Mouse (Mus musculus) gonadal fat pad, adult 2 months (tissue): ENCODE data around the gene Tmcc1. TPM values are rescaled to one million over a fixed set of nuclear protein-coding genes. Genes with fewer than 3 reads are reported as not detected.
"Not testable (repeated sequence)": the region's sequence is repeated elsewhere in the genome, so short reads cannot be mapped to it uniquely, and the experiment has no call there.

Experiments used
- DNase-seq: peaks from one replicate; pipeline ENCODE4 v3.0.0-alpha.2; 2012; ENCODE audit warnings: low read depth
- polyA plus RNA-seq: library from polyadenylated mRNA; depleted of rRNA; stranded (reverse); fragments of >200 nt; gene quantifications from 2 replicates; pipeline ENCODE4 v1.2.3, GENCODE M21; 2012; rRNA removed

Tmcc1 gene
- polyA plus RNA-seq, result 13.0 and 13.9 TPM in 2 replicates

GRCm38 (mm10) chr6:116193394-116194393 is at the start of gene Tmcc1:
Gene Tmcc1 (minus strand): TSS chr6:116193486.
- peak; percentile 42 for DNase-seq

- no peak for DNase-seq
Observed at GRCm38 (mm10) chr6:116240371-116240770, 47.1 kb upstream of the Tmcc1 start.

- no peak for DNase-seq
Observed at GRCm38 (mm10) chr6:116238083-116238482, 44.8 kb upstream of the Tmcc1 start.

- DNase-seq, result no peak
Observed at GRCm38 (mm10) chr6:116235336-116235735, 42.0 kb upstream of the Tmcc1 start.

- DNase-seq, result not testable (repeated sequence)
Observed at GRCm38 (mm10) chr6:116234821-116235220, 41.5 kb upstream of the Tmcc1 start.

- no peak for DNase-seq
Observed at GRCm38 (mm10) chr6:116228785-116229525, 35.7 kb upstream of the Tmcc1 start.

- DNase-seq, result no peak
Observed at GRCm38 (mm10) chr6:116227767-116228166, 34.5 kb upstream of the Tmcc1 start.

- DNase-seq, result peak; percentile 58
Observed at GRCm38 (mm10) chr6:116207729-116208534, 14.6 kb upstream of the Tmcc1 start, which contains the start of gene Washc2. Gene Washc2 (plus strand): TSS chr6:116208038.

- DNase-seq, result no peak
Observed at GRCm38 (mm10) chr6:116199682-116200081, 6.4 kb upstream of the Tmcc1 start.

- no peak for DNase-seq
Observed at GRCm38 (mm10) chr6:116198173-116198572, 4.9 kb upstream of the Tmcc1 start.

GRCm38 (mm10) chr6:116195811-116196210 is 2.5 kb upstream of the Tmcc1 start:
- no peak for DNase-seq

GRCm38 (mm10) chr6:116192809-116193311 is 426 bp downstream of the Tmcc1 start:
- no peak for DNase-seq

GRCm38 (mm10) chr6:116189417-116189816 is 3.9 kb downstream of the Tmcc1 start:
- no peak for DNase-seq

GRCm38 (mm10) chr6:116186485-116186884 is 6.8 kb downstream of the Tmcc1 start:
- DNase-seq, result no peak

GRCm38 (mm10) chr6:116183509-116183908 is 9.8 kb downstream of the Tmcc1 start:
- DNase-seq, result no peak

- DNase-seq, result no peak
Observed at GRCm38 (mm10) chr6:116180731-116181130, 12.6 kb downstream of the Tmcc1 start.

GRCm38 (mm10) chr6:116178376-116178775 is 14.9 kb downstream of the Tmcc1 start:
- DNase-seq, result no peak

- DNase-seq, result not testable (repeated sequence)
Observed at GRCm38 (mm10) chr6:116173511-116174099, 19.7 kb downstream of the Tmcc1 start.

GRCm38 (mm10) chr6:116166383-116166782 is 26.9 kb downstream of the Tmcc1 start:
- DNase-seq, result no peak

GRCm38 (mm10) chr6:116154854-116155624 is 38.2 kb downstream of the Tmcc1 start:
- DNase-seq, result no peak
